Mouse (Mus musculus): ENCODE data around the gene Rusc1.

DNA sequence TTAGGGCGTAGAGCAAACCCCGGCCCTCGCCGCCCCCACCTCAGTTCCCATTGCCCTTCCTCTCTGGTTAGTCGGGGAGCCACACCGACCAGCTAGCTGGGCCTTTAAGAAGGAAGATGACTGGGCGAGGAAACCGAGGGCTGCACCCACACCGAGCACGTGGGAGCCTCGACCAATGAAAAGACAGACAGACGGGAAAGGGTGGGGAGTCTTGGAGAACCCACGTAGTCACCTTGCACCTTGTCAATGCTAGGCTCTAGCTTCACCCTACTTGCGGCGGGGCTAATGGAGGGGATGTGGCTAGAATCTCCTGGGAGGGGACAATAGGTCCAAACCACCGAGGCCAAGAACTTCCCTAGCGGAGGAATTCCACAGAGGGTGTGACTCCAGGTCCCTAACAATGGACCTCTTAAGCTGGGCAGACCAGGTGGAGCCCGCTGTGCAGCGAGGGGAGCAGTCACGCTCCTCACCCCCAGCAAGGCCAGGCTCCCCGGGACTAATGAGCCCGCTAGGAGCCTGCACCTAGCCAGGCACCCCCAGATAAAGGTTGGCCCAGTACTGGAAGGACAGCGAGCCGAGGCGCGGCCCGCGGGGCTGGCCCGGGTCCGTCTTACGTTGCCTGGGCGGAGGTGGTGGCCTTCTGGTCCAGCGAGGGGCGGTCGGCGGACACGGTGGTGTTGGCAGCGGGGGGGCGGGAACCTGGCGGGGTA, 3.1 kb downstream of the Rusc1 start:
- TF ChIP-seq CTCF (IDR thresholded peaks at IDR 0.05; ENCODE audit: low read depth): no peak
- no peak for TF ChIP-seq EP300 (IDR thresholded peaks at IDR 0.05; ENCODE audit: low read depth)

Measured in liver, embryonic 14.5 days (tissue).